Mouse (Mus musculus): Measurements from ENCODE around the gene Fgf11.

The Fgf11 gene

DNA sequence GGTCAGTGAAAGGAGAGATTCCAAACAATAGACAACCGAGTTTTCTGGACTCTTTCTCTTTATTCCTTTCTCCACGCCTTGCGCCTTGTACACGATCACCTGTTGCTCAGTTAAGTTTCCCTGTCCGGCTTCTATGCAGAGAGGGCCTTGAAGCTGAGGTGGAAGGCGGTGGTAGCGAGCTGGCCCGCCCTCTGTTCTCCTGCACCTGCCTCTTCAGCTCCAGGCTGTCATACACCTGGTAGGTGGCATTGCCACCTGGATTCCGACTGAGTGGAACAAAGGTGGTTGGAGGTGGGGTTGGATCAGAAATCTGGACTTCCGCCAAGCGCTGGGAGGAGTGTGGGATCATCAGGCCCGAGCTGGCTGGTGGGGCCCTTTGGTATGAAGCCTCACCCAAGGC, 14.9 kb upstream of the Fgf11 start:
- no peak for DNase-seq (ENCODE audit: low spot score in 2 of 2)

- no peak for DNase-seq (ENCODE audit: low spot score in 2 of 2)
Measured at GRCm38 (mm10) chr11:69815155-69815554, 13.5 kb upstream of the Fgf11 start, which contains the start of gene Gm39566. TSS of gene Gm39566 (minus strand) at chr11:69815298.

GRCm38 (mm10) chr11:69810280-69810679, 8.6 kb upstream of the Fgf11 start:
- DNase-seq (ENCODE audit: low spot score in 2 of 2) = no peak

DNA sequence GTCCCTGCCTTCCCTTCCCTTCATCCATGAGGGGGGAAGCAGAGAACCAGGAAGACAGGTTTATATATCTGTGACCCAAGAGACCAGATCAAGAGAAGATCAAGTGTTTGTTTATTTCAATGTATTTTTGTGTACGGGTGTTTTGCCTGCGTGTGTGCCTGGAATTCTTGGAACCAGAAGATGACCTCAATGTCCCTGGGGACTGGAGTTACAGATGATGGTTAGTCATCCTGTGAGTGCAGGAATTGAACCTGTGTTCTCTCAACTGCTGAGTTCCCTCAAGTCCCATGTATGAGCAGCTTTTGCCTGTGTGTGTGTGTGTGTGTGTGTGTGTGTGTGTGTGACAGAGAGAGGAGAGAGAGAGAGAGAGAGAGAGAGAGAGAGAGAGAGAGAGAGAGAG, 6.0 kb upstream of the Fgf11 start:
- no peak for DNase-seq (ENCODE audit: low spot score in 2 of 2)

GRCm38 (mm10) chr11:69806378-69806777, 4.7 kb upstream of the Fgf11 start:
- DNase-seq (ENCODE audit: low spot score in 2 of 2) = no peak

DNA sequence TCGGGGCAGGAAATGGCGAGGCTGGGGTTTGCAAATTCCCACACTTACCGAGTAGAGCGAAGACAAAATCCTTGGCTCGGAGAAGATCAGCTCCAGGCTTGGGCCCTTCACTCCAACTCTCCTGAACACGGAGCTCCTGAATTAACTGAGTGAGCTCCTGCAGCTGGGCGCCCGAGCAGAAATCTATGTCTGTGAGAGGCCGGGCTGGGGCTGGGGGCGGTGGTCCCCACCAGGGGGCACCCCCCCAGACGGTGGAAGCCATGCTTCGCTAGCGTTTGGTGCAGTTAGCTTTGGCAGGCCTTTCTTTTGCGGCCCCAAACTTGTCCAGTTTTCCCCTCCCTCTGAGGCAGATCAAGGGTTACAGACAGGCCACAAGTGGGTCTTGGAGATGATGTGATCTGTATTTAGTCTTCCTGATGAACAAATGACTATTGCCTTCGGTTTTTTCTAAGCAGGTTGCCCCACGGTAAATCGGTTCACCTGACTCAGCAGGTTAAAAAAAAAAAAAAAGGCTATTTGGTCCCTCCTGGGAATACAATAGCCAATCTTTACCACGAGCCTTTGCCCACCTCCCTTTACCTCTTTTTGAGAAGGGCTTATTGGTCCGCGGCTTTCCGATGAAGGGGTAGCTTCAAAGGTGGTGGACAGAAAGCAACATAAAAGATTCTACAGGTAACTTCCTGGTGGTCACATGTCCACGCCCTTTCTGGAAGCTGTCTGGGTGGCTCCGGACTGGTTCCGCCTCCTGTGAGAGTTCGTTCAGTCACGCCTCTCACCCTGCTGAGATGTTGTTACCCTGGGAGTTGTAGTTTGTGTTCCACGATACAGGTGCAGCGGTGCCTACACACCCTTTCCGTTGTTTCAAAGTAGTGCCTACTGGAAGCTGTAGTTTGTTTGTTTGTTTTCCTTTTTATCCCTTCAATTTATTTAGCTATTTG, 3.6 kb upstream of the Fgf11 start, which contains the start of gene Tmem102:
Tmem102 (minus strand) TSS at position 653 of the 938 bp plus-strand sequence.
- DNase-seq (ENCODE audit: low spot score in 2 of 2) = no peak

DNA sequence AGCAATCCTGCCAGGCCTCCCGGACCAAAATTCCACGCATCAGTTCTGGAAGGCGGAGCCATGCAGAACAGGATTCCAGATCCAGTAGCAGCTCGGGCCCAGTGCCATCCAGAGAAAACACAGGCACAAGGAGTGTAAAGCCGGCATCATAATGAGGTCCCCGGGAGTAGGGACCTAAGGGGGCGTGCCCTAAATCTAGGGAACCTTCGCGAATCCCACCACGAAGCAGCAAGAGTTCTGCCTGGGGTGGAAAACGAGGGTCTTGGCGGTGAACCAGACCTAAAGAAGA, 2.9 kb upstream of the Fgf11 start:
- DNase-seq (ENCODE audit: low spot score in 2 of 2) = no peak

DNA sequence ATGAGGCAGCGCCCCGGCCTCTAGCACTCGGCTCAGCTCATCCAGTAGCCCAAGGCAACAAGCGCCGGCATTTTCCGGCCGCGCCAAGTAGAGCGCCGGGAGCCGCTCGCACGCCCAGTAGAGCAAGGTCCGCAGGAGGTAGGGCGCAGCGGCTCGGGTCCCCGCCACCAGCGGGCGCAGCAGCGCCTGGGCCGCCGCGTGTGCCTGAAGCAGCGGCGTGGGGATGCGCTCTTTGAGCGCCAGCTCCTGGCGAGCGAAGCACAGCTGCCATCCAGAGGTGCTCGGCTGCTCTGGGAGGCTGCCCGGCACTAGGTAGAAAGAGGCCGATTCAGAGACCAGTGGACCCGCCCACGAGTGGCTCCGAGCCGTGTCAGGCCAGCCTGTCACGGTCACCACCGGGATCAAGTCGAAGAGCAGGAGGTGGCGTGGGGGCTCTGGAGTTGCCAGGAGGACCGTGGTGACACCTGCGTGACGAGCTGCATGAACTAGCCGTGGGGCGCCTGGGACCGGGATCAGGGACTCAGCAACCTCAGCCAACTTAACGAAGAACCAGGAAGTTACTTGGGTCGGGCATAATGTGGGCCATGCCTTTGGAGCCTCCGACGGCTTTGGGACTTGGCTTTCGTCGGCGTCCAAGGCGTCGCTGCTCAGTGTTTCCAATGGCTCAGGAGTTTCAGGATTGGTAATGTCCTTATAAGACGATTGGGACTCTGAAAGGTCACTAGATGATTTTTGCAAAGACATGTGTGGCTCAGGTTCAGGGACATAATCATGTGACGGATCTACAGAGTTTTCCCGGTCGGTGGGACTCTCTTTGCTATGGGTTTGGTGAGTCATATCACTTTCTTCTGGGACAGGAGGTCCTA, 2.4 kb upstream of the Fgf11 start:
- DNase-seq (ENCODE audit: low spot score in 2 of 2) = peak in 1 of 2 experiments; percentile 59

DNA sequence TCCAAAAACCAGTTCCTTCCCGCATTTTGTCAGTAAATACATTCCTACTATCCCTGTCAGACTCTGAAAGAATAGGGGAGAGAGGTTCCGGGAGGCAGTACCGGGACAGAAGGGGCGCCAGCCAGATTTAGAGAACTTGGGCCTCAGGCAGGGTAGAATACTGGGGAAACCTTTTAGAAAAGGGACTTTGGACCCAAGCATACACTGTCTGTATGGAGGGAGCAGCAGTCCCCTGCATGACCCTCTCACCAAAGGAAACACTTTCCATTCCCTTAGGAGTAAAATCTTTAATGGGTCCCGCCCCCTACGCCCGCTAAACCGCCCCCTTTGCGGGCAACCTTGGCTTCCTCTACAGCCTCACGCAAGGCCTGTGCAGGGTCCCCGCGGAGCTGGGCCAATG, 1.7 kb upstream of the Fgf11 start:
- DNase-seq (ENCODE audit: low spot score in 2 of 2) = no peak

GRCm38 (mm10) chr11:69802648-69803105, 1.0 kb upstream of the Fgf11 start:
- peak in 1 of 2 experiments; percentile 60 for DNase-seq (ENCODE audit: low spot score in 2 of 2)

- no peak for DNase-seq (ENCODE audit: low spot score in 2 of 2)
Measured at GRCm38 (mm10) chr11:69800392-69801197, 1.1 kb downstream of the Fgf11 start.

DNA sequence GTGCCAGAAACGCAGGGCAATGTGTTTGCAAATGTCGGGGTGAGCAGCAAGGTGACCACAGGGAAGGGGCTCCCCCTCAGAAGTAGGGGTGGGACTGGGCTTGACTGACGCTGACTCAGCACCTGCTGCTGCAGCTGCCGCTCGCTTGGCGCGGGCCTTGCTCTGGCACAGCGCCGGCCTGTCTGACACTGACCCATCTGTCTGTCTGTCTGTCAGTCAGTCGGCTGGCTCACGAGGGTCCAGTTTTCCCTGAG, 1.6 kb downstream of the Fgf11 start:
- no peak for DNase-seq (ENCODE audit: low spot score in 2 of 2)

DNA sequence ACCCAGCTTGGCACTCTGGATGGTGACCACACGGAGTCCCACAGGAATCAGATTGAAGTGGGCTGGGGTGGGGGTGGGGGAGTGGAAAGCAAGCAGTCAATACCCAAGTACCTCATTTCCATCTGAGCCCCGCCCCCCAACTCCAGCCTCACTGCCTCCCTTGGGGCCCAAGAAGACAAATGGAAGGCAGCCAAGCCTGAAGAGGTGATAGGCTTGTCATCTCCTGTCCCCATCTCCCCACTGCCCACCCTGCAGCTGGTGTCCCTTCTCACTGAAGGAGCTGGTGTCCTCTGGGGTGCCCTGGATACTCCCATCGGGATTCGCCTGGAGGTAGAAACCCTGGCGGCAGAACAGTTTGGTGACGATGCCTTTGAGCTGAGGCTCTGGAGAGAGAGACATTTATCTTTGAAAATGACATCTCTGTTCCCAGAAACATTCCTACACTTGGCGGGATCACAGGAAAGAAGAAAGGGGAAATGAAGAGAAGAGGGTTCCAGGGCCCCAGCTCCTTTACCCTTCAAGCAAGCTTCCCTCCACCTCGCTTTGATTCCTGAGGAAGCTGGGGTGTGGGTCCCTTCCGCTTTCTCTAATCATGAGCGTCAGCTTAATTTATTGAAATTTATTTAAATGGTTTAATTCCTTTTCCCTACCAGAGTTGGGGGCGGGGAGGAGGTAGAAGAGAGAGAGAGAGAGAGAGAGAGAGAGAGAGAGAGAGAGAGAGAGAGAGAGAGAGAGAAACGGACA, 2.1 kb downstream of the Fgf11 start:
- DNase-seq (ENCODE audit: low spot score in 2 of 2) = no peak

DNA sequence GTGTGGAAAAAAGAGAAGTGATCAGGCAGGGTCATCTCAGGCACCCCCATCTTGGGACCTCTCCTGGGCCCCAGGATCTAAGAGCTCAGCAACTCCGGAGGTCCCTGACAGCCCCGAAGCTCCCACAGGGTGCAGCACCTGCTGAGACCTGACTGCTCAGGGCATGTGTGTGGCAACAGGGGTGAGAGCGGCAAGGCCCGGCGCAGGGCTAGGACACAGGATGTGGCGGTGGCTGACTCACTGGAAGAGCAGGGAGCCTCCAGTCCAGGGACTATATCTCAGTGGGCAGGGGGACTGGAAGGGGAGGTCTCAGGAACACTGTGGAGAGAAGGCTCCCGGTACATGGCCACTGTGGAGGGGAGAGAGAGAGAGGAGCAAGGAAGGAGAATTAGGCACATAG, 3.7 kb downstream of the Fgf11 start:
- no peak for DNase-seq (ENCODE audit: low spot score in 2 of 2)

DNA sequence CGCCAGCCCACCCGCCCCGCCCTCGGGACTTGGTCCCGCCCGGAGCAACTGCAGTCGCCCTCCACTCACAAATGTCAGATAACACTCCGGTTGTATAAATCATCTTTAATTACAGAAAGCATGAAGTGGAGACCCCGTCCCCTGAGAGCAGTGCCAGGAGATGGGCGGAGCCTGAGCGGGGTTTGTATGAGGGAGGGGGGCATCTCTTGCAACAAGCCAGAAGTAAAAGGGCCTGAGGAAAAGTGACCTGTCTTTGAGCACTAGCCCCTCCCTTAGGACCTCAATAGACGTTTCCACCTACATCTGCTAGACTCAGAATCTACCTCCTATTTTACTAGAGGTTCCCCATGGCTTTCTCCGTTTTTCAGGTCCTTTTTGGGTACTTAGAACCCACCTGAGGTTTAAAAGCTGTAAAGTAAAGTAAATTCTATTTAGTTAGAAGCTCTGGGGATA, 5.6 kb downstream of the Fgf11 start:
- no peak for DNase-seq (ENCODE audit: low spot score in 2 of 2)

DNA sequence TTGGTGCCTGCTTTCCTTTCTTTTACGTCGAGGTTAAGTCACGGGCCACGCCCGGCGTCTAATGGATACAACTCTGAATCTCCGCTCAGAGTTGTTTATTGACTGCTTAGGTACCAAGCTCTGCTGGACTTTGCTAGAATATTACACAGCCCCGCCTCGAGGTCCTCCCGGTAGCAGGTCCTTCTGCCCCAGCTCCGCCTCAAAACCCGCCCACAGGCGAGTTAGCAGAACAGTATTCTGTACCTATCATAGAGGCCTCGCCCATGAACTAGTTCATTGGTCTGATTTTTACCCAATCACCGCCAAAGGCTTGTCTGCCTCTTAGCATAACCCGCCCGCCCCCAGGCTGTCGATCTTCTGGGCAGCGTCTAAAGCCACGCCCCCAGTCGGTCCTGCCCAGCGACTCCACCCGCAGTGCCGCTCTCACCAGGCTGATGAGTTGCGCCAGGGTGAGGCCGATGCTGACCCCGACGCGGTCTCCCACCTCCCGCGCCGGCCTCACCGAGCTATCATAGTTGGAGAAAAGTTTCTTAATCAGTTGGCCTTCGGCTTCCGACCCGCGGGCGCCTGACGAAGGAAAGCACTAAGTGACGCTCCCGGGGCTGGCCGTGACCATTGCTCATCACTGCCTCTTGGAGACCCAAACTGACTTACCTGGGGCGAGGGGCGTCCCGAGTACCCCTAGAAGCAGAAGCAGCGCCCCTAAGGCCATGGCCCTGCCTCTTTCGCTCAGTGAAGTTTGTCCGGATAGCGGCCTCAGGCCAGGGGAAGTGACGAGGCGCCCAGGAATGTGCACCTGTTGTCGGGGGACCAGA, 6.3 kb downstream of the Fgf11 start, which contains the start of gene Chrnb1:
Chrnb1 (minus strand) TSS at position 776 of the 815 bp plus-strand sequence.
- peak; percentile 86 to 92 for DNase-seq (ENCODE audit: low spot score in 2 of 2)

GRCm38 (mm10) chr11:69793429-69793828, 8.2 kb downstream of the Fgf11 start:
- no peak for DNase-seq (ENCODE audit: low spot score in 2 of 2)

DNA sequence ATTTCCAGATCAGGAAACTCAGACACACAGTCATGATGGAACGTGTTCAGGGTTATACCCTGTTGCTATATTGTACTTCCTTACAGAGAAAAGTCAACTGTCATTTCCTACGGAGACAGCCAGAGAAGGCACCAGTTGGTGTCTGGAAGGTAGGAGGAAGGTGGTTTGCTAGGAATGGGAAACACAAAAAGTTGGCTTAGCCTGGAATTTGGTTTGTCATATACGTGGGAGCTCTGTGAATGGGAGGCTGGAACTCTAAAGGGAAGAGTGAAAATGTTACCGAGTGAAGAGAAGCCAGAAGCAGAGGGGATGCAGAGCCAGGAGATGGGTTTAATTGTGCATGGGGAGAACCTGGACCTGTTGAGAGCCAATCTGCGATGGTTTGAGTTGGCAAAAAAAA, 10.2 kb downstream of the Fgf11 start:
- no peak for DNase-seq (ENCODE audit: low spot score in 2 of 2)

DNA sequence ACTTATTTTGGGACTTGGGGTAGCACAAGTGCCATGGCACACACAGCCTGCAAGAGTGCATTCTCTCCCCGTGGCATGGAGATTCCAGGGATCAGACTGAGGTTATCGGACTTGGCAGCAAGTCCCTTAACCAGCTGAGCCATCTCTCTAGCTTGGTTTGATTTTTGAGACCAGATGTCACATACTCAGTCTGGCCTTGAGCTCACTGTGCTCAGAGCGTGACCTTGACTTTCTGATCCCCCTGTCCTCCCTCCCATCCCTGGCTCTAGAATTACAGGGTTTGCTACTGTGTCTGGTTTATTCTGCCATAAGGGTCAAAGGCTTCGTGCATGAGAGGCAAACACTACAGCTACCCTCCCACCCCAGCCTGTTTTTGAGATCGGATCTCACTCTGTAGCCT, 12.2 kb downstream of the Fgf11 start:
- no peak for DNase-seq (ENCODE audit: low spot score in 2 of 2)

DNA sequence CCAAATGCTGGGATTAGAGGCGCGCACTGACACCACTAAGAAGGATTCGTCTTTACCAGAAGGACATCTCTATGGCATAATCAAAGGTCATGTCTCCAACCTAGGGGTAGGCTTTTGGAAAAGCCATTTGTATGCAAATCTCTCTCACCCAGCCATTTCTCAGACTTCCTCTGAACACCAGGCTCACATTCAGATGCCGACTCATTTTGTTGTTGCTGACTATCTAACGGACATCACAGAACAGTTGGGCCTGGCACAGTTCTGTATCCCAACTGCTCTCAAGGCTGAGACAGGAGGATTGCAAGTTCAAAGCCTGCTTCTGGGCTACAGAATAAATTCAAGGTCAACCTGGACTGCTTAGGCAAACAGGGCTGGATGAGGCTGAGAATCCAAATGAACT, 14.4 kb downstream of the Fgf11 start:
- DNase-seq (ENCODE audit: low spot score in 2 of 2) = no peak

Measured in left cerebral cortex, adult 9 months (tissue).